Mouse (Mus musculus) C2C12 (cell line): Measurements from ENCODE around the gene Prr15l. TPM values are rescaled to one million over a fixed set of nuclear protein-coding genes. Genes with fewer than 3 reads are reported as not detected.

Experiments used
- H3K27me3 ChIP-seq: one replicate; pipeline ENCODE4 v1.6.1; 2011; ENCODE audit not compliant: control insufficient read depth, insufficient read depth, insufficient read length
- H3K36me3 ChIP-seq: one replicate; pipeline ENCODE4 v1.6.1; 2011; ENCODE audit not compliant: control insufficient read depth, insufficient read depth
- H3K4me3 ChIP-seq: one replicate; pipeline ENCODE4 v1.5.1; 2011; ENCODE audit warnings: mild to moderate bottlenecking, control low read depth; ENCODE audit not compliant: poor library complexity, insufficient read depth, severe bottlenecking
- H3K79me2 ChIP-seq: one replicate; pipeline ENCODE4 v1.6.1; 2011; ENCODE audit not compliant: control insufficient read depth, insufficient read depth
- H3K79me3 ChIP-seq: one replicate; pipeline ENCODE4 v1.6.1; 2011; ENCODE audit warnings: low read depth, control low read depth
- H3ac ChIP-seq: one replicate; pipeline ENCODE3; 2011; ENCODE audit warnings: low read depth; ENCODE audit not compliant: control insufficient read depth, insufficient read length
- CEBPB ChIP-seq: IDR thresholded peaks from one replicate; pipeline ENCODE4 v1.6.1; 2011; ENCODE audit warnings: low read depth, mild to moderate bottlenecking, control low read depth, moderate library complexity
- CTCF ChIP-seq: IDR thresholded peaks from one replicate; pipeline ENCODE4 v1.5.1; 2011; ENCODE audit not compliant: control insufficient read depth, insufficient read depth, insufficient read length
- FOSL1 ChIP-seq: IDR thresholded peaks from one replicate; pipeline ENCODE4 v1.8.0; 2011; ENCODE audit warnings: mild to moderate bottlenecking, low read length; ENCODE audit not compliant: poor library complexity, insufficient read depth, severe bottlenecking
- MAX ChIP-seq: IDR thresholded peaks from one replicate; pipeline ENCODE4 v1.6.1; 2011; ENCODE audit warnings: mild to moderate bottlenecking, control low read depth
- MYOD1 ChIP-seq: IDR thresholded peaks from one replicate; pipeline ENCODE4 v1.6.1; 2011; ENCODE audit warnings: low read depth; ENCODE audit not compliant: control insufficient read depth, insufficient read length
- MYOG ChIP-seq: IDR thresholded peaks from one replicate; pipeline ENCODE4 v1.6.1; 2011; ENCODE audit not compliant: control insufficient read depth, insufficient read length; ENCODE audit errors: extremely low read depth
- USF1 ChIP-seq: IDR thresholded peaks from one replicate; pipeline ENCODE4 v1.6.1; 2011; ENCODE audit warnings: low read depth, mild to moderate bottlenecking, control low read depth, moderate library complexity
- polyA plus RNA-seq: library from polyadenylated mRNA; unstranded; fragments of >200 nt; fragmentation: generic; extraction: Trizol; gene quantifications from one replicate; pipeline ENCODE4 v1.2.1, GENCODE M21; 2012; ENCODE audit warnings: missing spikeins

Gene Prr15l
- polyA plus RNA-seq, 1 experiment, result 0.01 TPM

DNA sequence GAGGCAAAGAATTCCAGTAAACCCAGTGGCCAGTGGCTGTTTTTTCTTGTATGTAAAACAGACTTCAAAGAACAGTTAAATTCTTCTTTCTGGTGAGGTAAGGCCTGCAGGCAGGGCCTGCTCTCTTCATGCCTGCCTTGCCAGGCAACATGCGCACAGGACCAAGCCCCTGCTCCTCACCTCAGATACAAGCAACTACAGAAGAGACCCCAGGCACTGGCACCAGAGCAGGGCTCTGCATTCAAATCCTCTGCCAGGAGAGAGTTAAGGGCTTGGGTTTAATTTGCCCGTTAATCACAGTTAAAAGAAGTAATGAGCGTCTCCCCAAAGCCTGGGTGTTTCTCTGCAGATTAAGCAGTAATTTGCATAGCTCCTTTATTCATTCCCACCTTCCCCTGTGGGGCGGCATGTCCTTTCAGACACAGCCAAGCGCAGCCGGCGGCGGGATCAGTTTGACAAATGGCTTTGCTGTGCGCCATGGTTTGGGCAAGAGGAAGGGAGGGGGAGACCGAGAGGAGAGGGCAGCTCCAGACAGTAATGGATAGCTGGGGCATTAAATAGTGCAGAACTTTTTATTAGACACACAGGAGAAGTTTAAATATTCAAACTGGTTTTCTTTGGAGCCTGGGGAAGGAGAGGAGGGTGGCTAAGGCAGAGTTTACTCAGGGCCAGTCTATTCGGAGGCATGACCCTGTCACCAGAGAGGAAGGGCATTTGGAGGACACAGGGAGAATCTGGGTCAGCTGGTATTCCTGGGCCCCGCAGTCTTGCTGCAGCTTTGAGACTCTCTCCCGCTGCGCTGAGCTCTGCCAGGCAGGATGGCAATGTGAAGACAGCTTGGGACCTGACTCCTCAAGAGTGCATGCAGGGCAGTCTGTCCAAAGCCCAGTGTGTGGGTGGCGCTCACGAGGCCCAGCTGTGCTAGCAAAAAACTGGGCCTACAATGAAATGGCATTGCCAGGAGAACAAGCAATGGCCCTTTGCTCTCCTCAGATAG, 25.0 kb upstream of the Prr15l start:
- H3K79me3 ChIP-seq, result no peaks in the 10 kb centered on the region
- peaks cover 3% of the 10 kb centered on the region for H3K36me3 ChIP-seq
- TF ChIP-seq CEBPB (no peak), FOSL1 (no peak), USF1 (no peak), MYOD1 (no peak)
- no peaks in the 10 kb centered on the region for H3K79me2 ChIP-seq
- no peak overlapping the region for H3ac ChIP-seq
- no peak overlapping the region for H3K4me3 ChIP-seq
- no peaks in the 10 kb centered on the region for H3K27me3 ChIP-seq

DNA sequence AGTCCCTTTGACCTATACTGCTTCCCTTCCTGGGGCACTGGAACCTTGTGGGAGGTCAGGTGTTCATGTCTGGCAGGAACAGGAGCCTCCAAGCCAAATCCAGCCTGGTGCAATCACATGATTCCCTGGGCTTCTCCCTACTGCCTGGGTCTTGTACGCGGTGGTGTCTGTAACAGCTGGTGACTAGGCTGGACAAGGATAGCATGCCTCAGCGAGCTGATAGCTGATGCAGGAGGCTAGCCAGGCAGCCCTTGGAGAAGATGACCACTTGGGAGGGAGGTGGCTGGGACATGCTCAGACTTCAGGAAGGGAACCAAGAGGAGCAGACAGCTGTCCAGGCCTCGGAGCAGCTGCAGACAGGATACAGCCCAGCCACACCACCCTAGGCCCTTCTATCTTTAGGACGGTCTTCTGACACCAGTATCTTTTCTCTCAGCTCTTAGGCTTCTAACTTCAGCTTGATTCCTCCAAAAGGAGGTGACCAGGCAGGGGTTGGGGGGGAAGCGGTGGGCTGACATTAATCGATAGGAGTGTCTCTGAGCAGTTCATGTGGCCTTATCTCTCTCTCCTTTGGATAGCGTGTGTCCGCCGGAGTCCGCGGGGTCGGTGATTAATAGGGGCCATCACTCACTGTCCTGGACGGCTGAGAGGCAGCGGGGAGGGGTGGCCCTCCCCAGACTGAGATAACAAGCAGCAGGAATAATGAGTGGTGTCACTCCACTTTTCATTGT, 21.3 kb upstream of the Prr15l start:
- Histone ChIP-seq H3K79me2 (no peaks in the 10 kb centered on the region), H3ac (no peak overlapping the region), H3K79me3 (no peaks in the 10 kb centered on the region), H3K27me3 (no peaks in the 10 kb centered on the region), H3K4me3 (no peak overlapping the region), H3K36me3 (peaks cover 22% of the 10 kb centered on the region)
- TF ChIP-seq MYOG (no peak), CEBPB (no peak), MAX (no peak), USF1 (no peak), CTCF (no peak), FOSL1 (no peak)

DNA sequence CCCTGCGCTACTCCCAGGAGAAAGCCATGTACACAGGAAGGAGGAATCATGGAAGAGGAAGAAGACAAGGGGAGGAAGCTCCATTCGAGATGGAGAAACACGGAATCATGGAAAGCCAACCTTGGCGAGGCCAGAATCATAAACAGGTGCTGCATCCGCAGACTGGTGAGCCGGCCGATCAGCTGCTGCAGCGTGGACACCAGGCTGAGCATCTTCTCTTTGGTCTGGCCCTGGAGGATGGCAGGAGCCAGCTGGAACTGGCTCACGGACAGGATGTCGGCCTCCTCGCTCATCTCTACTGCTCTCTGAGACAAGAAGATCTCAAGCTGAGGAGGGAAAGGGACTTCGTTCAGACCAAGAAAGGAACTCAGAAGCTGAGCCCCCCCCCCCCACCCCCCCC, 19.3 kb upstream of the Prr15l start:
- H3K27me3 ChIP-seq, result no peaks in the 10 kb centered on the region
- no peaks in the 10 kb centered on the region for H3K79me2 ChIP-seq
- no peak overlapping the region for H3ac ChIP-seq
- H3K79me3 ChIP-seq, result no peaks in the 10 kb centered on the region
- H3K36me3 ChIP-seq, result peaks cover 22% of the 10 kb centered on the region
- TF ChIP-seq CTCF, result no peak
- TF ChIP-seq MYOD1, result no peak
- no peak overlapping the region for H3K4me3 ChIP-seq

DNA sequence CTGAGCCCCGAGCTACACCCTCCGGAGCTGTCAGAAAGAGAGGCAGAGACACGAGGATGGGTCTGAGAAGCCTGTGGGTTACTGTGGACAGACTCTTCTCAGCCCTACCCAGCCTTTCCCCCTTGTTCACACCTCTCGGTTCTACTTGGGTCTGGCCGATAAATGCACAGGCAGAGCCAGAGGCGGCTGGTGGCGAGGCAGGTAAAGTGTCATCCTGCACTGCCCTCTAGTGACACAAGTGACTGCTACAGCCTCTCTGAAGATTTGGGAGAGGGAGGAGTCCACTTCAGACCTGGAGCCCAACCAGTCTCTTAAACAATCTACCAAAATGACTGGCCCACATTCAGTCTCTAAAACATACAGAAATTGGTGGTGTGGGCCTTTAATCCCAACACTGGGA, 17.9 kb upstream of the Prr15l start:
- Histone ChIP-seq H3K79me2 (peaks cover under 1% of the 10 kb centered on the region), H3K27me3 (no peaks in the 10 kb centered on the region), H3K79me3 (no peaks in the 10 kb centered on the region), H3K4me3 (no peak overlapping the region), H3K36me3 (peaks cover 22% of the 10 kb centered on the region), H3ac (no peak overlapping the region)
- no peak for TF ChIP-seq MYOG
- TF ChIP-seq CTCF, result peak; percentile 77
- no peak for TF ChIP-seq MYOD1

DNA sequence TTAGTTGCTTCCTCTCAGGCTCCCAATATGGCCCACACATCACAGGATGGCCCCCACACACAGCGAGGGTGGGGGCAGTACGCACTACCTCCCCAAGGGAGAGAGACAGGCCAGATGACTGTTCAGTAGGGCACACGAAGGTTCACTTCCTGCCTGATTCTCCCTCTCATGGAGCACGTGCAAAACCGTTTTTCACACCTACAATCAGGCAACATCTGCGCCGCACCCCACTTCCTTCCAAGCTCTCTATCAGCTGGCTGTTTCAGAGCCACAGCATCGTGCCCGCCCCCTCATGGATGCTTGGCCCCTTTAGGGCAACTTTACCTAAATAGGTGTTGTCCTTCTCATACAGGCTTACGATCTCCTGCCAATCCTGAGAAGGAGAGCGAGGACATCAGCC, 15.2 kb upstream of the Prr15l start:
- Histone ChIP-seq H3ac (no peak overlapping the region), H3K79me3 (no peaks in the 10 kb centered on the region), H3K36me3 (peaks cover 22% of the 10 kb centered on the region), H3K27me3 (no peaks in the 10 kb centered on the region), H3K79me2 (peaks cover 10% of the 10 kb centered on the region), H3K4me3 (no peak overlapping the region)
- no peak for TF ChIP-seq MYOG
- no peak for TF ChIP-seq USF1
- no peak for TF ChIP-seq MAX
- no peak for TF ChIP-seq CTCF
- TF ChIP-seq MYOD1, result no peak
- TF ChIP-seq CEBPB, result no peak
- no peak for TF ChIP-seq FOSL1
